Mouse (Mus musculus) heart, postnatal 0 days (tissue): Measurements from ENCODE around the gene Bcat1.

ENCODE experiments used
- CTCF ChIP-seq: IDR thresholded peaks from 2 replicates; pipeline ENCODE4 v1.5.1; 2016; ENCODE audit warnings: antibody characterized with exemption, control low read depth, low read depth
- EP300 ChIP-seq: IDR thresholded peaks from 2 replicates; pipeline ENCODE4 v1.6.1; 2016; ENCODE audit warnings: antibody characterized with exemption, low read depth

DNA sequence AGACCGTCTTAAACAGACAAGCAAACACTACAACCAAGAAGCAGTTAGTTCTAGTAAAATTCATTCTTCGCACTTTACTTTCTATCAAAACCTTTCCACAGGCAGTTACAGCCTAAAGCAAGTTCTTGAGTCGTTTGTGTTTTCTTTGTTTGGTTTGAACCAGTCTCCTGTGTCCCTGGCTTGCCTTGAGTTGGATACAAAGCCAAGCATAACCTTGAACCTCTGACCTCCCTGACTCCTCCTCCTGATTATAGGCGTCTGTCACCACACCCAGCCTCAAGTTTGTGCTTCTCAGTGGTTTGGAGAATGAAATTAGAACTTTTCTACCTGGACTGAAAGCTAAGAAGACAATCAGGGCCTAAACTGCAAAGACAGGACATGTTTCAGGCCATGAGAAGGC is 18.4 kb upstream of the Bcat1 start:
- no peak for TF ChIP-seq CTCF
- no peak for TF ChIP-seq EP300
